Mouse (Mus musculus) sigmoid colon, adult 10 weeks (tissue): Measurements from ENCODE around the gene Fat4. TPM values are rescaled to one million over a fixed set of nuclear protein-coding genes. Genes with fewer than 3 reads are reported as not detected.

ENCODE experiments used
- polyA plus RNA-seq: library from polyadenylated mRNA; stranded (reverse); fragments of 350-450 nt; fragmentation: Illumina TruSeq; extraction: RNeasy Lipid Tissue Mini Kit (QIAGEN cat#74804); gene quantifications from one replicate; pipeline ENCODE4 v1.2.3, GENCODE M21; 2014; ENCODE audit warnings: low read depth, low replicate concordance

The Fat4 gene
- 3.8 TPM for polyA plus RNA-seq

GRCm38 (mm10) chr3:38886890-38887355 lies at the start of gene Fat4:
Fat4 (plus strand) TSS chr3:38886940.

